In the genomic region with DNA sequence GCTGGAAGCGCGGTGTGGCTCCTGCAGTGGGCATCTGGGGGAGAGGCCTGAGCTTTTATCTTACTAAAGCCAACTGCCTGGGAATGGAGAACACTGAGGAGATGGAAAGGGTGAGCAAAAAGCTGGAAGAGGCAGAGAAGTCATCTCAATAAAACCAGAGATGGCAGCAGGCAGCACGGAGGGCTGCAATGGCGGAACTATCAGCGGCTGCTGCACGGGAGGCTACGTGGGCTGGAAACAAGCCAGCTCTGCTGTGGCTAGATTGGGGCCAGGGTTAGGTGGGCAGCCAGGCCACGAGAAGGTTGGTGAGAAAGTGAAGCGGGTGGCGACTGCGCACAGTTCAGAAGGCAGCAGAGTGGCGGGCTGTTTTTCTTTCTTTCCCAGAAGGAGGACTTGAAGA, we compare ENCODE assay signal across 8 mouse cellular contexts.
DNase-seq lines count a peak whose midpoint lies in the region; ATAC-seq lines count a peak whose summit lies in the region.

No protein-coding gene starts in this region.

- DNase-seq in embryo, embryonic 11 days: peak; percentile 38
- no peak for DNase-seq in embryo, embryonic 10.5 days (ENCODE audit: low spot score)
- DNase-seq in spleen, postnatal 10 days (ENCODE audit: low spot score in 2 of 2): peak; percentile 41 to 64
- DNase-seq in spleen, adult 12 weeks (ENCODE audit: low spot score): no peak
- DNase-seq in retina, postnatal 1 day: peak; percentile 49
- DNase-seq in layer of hippocampus, postnatal 36 days: no peak
- no peak for DNase-seq in frontal cortex, adult 2 months (ENCODE audit: extremely low spot score in 1 of 2, low spot score in 1 of 2)

- no peak overlapping the region for H3K4me3 ChIP-seq in limb, embryonic 12.5 days (replicated peaks)

- H3K27ac ChIP-seq in limb, embryonic 12.5 days: no peak overlapping the region; the same call in 1 of the 2 replicates

- peak overlapping the region; percentile 6; the same call in 1 of the 2 replicates for H3K4me2 ChIP-seq in limb, embryonic 12.5 days

- no peak overlapping the region for H3K9ac ChIP-seq in limb, embryonic 12.5 days (replicated peaks)

- peaks cover 64% of the 10 kb centered on the region for H3K4me1 ChIP-seq in limb, embryonic 12.5 days (replicated peaks)

- 51% methylated on average over 12 of the region's 12 CpGs for WGBS in limb, embryonic 12.5 days

- H3K27me3 ChIP-seq in limb, embryonic 12.5 days: peaks cover 21% of the 10 kb centered on the region

- no peak for ATAC-seq in limb, embryonic 12.5 days (ENCODE audit: insufficient number of reproducible peaks, insufficient read depth, low FRiP score, low TSS enrichment, low read depth)

- no peaks in the 10 kb centered on the region for H3K36me3 ChIP-seq in limb, embryonic 12.5 days

- no peaks in the 10 kb centered on the region for H3K9me3 ChIP-seq in limb, embryonic 12.5 days

Comparison
In these comparisons a context has a peak if more than half of its experiments do, and no peak if none do; other contexts are left out.
1. DNase-seq: peak in embryo, embryonic 11 days (single experiment), spleen, postnatal 10 days (2 of 2) and retina, postnatal 1 day (single experiment); none in embryo, embryonic 10.5 days (single experiment), spleen, adult 12 weeks (single experiment), layer of hippocampus, postnatal 36 days (0 of 2) and frontal cortex, adult 2 months (0 of 2).